Mouse (Mus musculus) stomach, postnatal 0 days (tissue): ENCODE measurements around the gene Appl1. TPM values are rescaled to one million over a fixed set of nuclear protein-coding genes. Genes with fewer than 3 reads are reported as not detected.

ENCODE experiments used
- ATAC-seq: fragments of 200-750 bp; cut with Nextera tagmentation; 2 replicates; pipeline ENCODE4 v1.8.0; 2017; ENCODE audit not compliant: low FRiP score, low TSS enrichment
- DNase-seq: peaks from one replicate; pipeline ENCODE4 v3.0.0-alpha.2; 2016; ENCODE audit warnings: low spot score
- H3K27ac ChIP-seq: fragments of 300-500 bp; sonication (generic); replicated peaks from 2 replicates; pipeline ENCODE4 v1.5.1; 2014; ENCODE audit warnings: mild to moderate bottlenecking, control low read depth
- H3K27me3 ChIP-seq: fragments of 300-500 bp; sonication (generic); 2 replicates; pipeline ENCODE4 v1.6.1; 2014; ENCODE audit warnings: low read length; ENCODE audit not compliant: control insufficient read depth, insufficient read depth
- H3K36me3 ChIP-seq: fragments of 300-500 bp; sonication (generic); 2 replicates; pipeline ENCODE4 v1.6.1; 2014; ENCODE audit warnings: low read length, mixed read lengths; ENCODE audit not compliant: control insufficient read depth, insufficient read depth
- H3K4me1 ChIP-seq: fragments of 300-500 bp; sonication (generic); replicated peaks from 2 replicates; pipeline ENCODE4 v1.6.1; 2014; ENCODE audit warnings: antibody characterized with exemption; ENCODE audit not compliant: control insufficient read depth, insufficient read depth
- H3K4me2 ChIP-seq: fragments of 300-500 bp; sonication (generic); replicated peaks from 2 replicates; pipeline ENCODE4 v1.6.1; 2014; ENCODE audit warnings: low read depth, mild to moderate bottlenecking, control low read depth, moderate library complexity
- H3K4me3 ChIP-seq: fragments of 300-500 bp; sonication (generic); 2 replicates; pipeline ENCODE4 v1.5.1; 2014; ENCODE audit warnings: low read depth, low read length, control low read depth
- H3K9ac ChIP-seq: fragments of 300-500 bp; sonication (generic); 2 replicates; pipeline ENCODE4 v1.6.1; 2014; ENCODE audit warnings: mild to moderate bottlenecking, low read length, control low read depth, mixed read lengths
- H3K9me3 ChIP-seq: fragments of 300-500 bp; sonication (generic); 2 replicates; pipeline ENCODE4 v1.6.1; 2016; ENCODE audit warnings: low read length; ENCODE audit not compliant: control insufficient read depth
- CTCF ChIP-seq: IDR thresholded peaks from 2 replicates; pipeline ENCODE4 v1.5.1; 2016; ENCODE audit warnings: antibody characterized with exemption, low read depth, mild to moderate bottlenecking, moderate library complexity
- EP300 ChIP-seq: optimal IDR thresholded peaks from 2 replicates; pipeline ENCODE3; 2016; ENCODE audit warnings: antibody characterized with exemption
- WGBS: fragments of 180-500 bp; shearing (Covaris S2); extraction: QIAGEN DNeasy Blood & Tissue Kit; methylation state at CpG from one replicate; pipeline ENCODE4 v1.1.7; 2014; 5-methylcytosine and 5-hydroxymethylcytosine counted together
- polyA plus RNA-seq: library from polyadenylated mRNA; unstranded; fragments of >200 nt; fragmentation: Nextera tagmentation; extraction: Ambion mirVana; gene quantifications from 2 replicates; pipeline ENCODE4 v1.2.1, GENCODE M21; 2015

Gene Appl1
- polyA plus RNA-seq, 1 experiment from 2014 or later: 25.5 TPM

GRCm38 (mm10) chr14:26878756-26879155 is 92.3 kb downstream of the Appl1 start:
- Histone ChIP-seq H3K36me3 (no peaks in the 10 kb centered on the region), H3K4me2 (no peak overlapping the region), H3K27ac (no peak overlapping the region), H3K4me1 (no peaks in the 10 kb centered on the region), H3K9me3 (no peaks in the 10 kb centered on the region), H3K4me3 (no peak overlapping the region), H3K9ac (no peak overlapping the region), H3K27me3 (no peaks in the 10 kb centered on the region)
- WGBS: 55% methylated on average over 4 of the region's 4 CpGs
- TF ChIP-seq EP300 (no peak), CTCF (no peak)
- DNase-seq (no peak), ATAC-seq (no peak)

Other genes with a start within 250 kb of the Appl1 start
- 0.12 and 0.19 TPM in 2 replicates for gene Asb14, start 76.7 kb downstream of the Appl1 start, polyA plus RNA-seq
- gene Hesx1, start 23.2 kb upstream of the Appl1 start, polyA plus RNA-seq: 0.19 TPM in 1 of 2 replicates, not detected in the other
- gene Il17rd, start 67.7 kb upstream of the Appl1 start, polyA plus RNA-seq: 1.0 and 1.1 TPM in 2 replicates
- 13.1 and 14.1 TPM in 2 replicates for gene Arhgef3, start 143.7 kb upstream of the Appl1 start, polyA plus RNA-seq